Mouse (Mus musculus) neural tube, embryonic 13.5 days (tissue): ENCODE measurements around the gene Dmtf1. TPM values are rescaled to one million over a fixed set of nuclear protein-coding genes. Genes with fewer than 3 reads are reported as not detected.

Experiments used
- ATAC-seq: fragments of 200-750 bp; cut with Nextera tagmentation; 2 replicates; pipeline ENCODE4 v1.8.0; 2017; ENCODE audit warnings: low read depth, mild to moderate bottlenecking, moderate TSS enrichment, moderate library complexity
- H3K27ac ChIP-seq: fragments of 300-500 bp; sonication (generic); replicated peaks from 2 replicates; pipeline ENCODE4 v1.5.1; 2015; ENCODE audit warnings: moderate library complexity, mild to moderate bottlenecking, inconsistent platforms
- H3K27me3 ChIP-seq: fragments of 300-500 bp; sonication (generic); 2 replicates; pipeline ENCODE4 v1.6.1; 2015; ENCODE audit warnings: mild to moderate bottlenecking, inconsistent platforms
- H3K36me3 ChIP-seq: fragments of 300-500 bp; sonication (generic); 2 replicates; pipeline ENCODE4 v1.6.1; 2015; ENCODE audit warnings: mild to moderate bottlenecking, inconsistent platforms
- H3K4me1 ChIP-seq: fragments of 300-500 bp; sonication (generic); replicated peaks from 2 replicates; pipeline ENCODE4 v1.6.1; 2015; ENCODE audit warnings: inconsistent platforms
- H3K4me2 ChIP-seq: fragments of 300-500 bp; sonication (generic); 2 replicates; pipeline ENCODE4 v1.6.1; 2015; ENCODE audit warnings: inconsistent platforms, mild to moderate bottlenecking, moderate library complexity
- H3K4me3 ChIP-seq: fragments of 300-500 bp; sonication (generic); 2 replicates; pipeline ENCODE4 v1.5.1; 2015; ENCODE audit warnings: mild to moderate bottlenecking, inconsistent platforms
- H3K9ac ChIP-seq: fragments of 300-500 bp; sonication (generic); 2 replicates; pipeline ENCODE4 v1.6.1; 2015; ENCODE audit warnings: moderate library complexity, mild to moderate bottlenecking, inconsistent platforms
- H3K9me3 ChIP-seq: fragments of 300-500 bp; sonication (generic); 2 replicates; pipeline ENCODE4 v1.6.1; 2016; ENCODE audit warnings: inconsistent platforms
- WGBS: fragments of 180-500 bp; shearing (Covaris S2); methylation state at CpG from one replicate; pipeline ENCODE4 v1.1.7; 2015; 5-methylcytosine and 5-hydroxymethylcytosine counted together
- polyA plus RNA-seq: library from polyadenylated mRNA; unstranded; fragments of >200 nt; fragmentation: Nextera tagmentation; extraction: Ambion mirVana; gene quantifications from 2 replicates; pipeline ENCODE4 v1.2.1, GENCODE M21; 2015

The Dmtf1 gene
- polyA plus RNA-seq, 1 experiment from 2014 or later, result 60.7 TPM

GRCm38 (mm10) chr5:9103958-9104357 is 57.6 kb downstream of the Dmtf1 start:
- peaks cover 10% of the 10 kb centered on the region; the same call in 1 of the 2 replicates for H3K27me3 ChIP-seq
- H3K4me3 ChIP-seq, result no peak overlapping the region
- no peaks in the 10 kb centered on the region for H3K9me3 ChIP-seq
- H3K4me2 ChIP-seq, result no peak overlapping the region
- no peak overlapping the region for H3K9ac ChIP-seq
- H3K36me3 ChIP-seq, result no peaks in the 10 kb centered on the region
- no peak overlapping the region for H3K27ac ChIP-seq
- WGBS, result 89% methylated on average over 8 of the region's 8 CpGs
- no peak for ATAC-seq
- H3K4me1 ChIP-seq, result peaks cover 8% of the 10 kb centered on the region

- no peaks in the 10 kb centered on the region for H3K9me3 ChIP-seq
- no peak overlapping the region for H3K4me3 ChIP-seq
- H3K27me3 ChIP-seq, result peaks cover 10% of the 10 kb centered on the region; the same call in 1 of the 2 replicates
- no peaks in the 10 kb centered on the region for H3K36me3 ChIP-seq
- no peak overlapping the region for H3K9ac ChIP-seq
- peaks cover 8% of the 10 kb centered on the region for H3K4me1 ChIP-seq
- H3K27ac ChIP-seq, result no peak overlapping the region
- ATAC-seq, result no peak
- no peak overlapping the region for H3K4me2 ChIP-seq
- WGBS, result 89% methylated on average over 2 of the region's 2 CpGs
Observed at GRCm38 (mm10) chr5:9102696-9103095, 58.9 kb downstream of the Dmtf1 start.

GRCm38 (mm10) chr5:9100849-9101801 is 60.5 kb downstream of the Dmtf1 start:
- Histone ChIP-seq H3K4me2 (peak overlapping the region; percentile 82), H3K9ac (peak overlapping the region; percentile 79), H3K9me3 (peaks cover 3% of the 10 kb centered on the region; the same call in 1 of the 2 replicates), H3K4me1 (peaks cover 8% of the 10 kb centered on the region), H3K4me3 (peak overlapping the region; percentile 76), H3K27ac (peak overlapping the region; percentile 46; the same call in 1 of the 2 replicates), H3K36me3 (no peaks in the 10 kb centered on the region), H3K27me3 (peaks cover 10% of the 10 kb centered on the region; the same call in 1 of the 2 replicates)
- ATAC-seq, result peak; percentile 89
- WGBS, result 1% methylated on average over 76 of the region's 83 CpGs

GRCm38 (mm10) chr5:9100207-9100848 is 61.2 kb downstream of the Dmtf1 start, which contains the start of gene Tmem243:
Gene Tmem243 (plus strand): TSS chr5:9100668.
- Histone ChIP-seq H3K9me3 (peaks cover 5% of the 10 kb centered on the region; the same call in 1 of the 2 replicates), H3K27ac (peak within 1 kb of the TSS; percentile 46; the same call in 1 of the 2 replicates), H3K36me3 (no peaks in the 10 kb centered on the region), H3K4me2 (peak within 1 kb of the TSS; percentile 82), H3K4me1 (peaks cover 8% of the 10 kb centered on the region), H3K9ac (peak within 1 kb of the TSS; percentile 79), H3K4me3 (peak within 1 kb of the TSS; percentile 76), H3K27me3 (peaks cover 10% of the 10 kb centered on the region; the same call in 1 of the 2 replicates)
- under 1% methylated on average over 59 of the region's 59 CpGs for WGBS
- ATAC-seq, result peak; percentile 99

- WGBS, result 87% methylated on average over 4 of the region's 4 CpGs
Observed at GRCm38 (mm10) chr5:9093490-9093889, 68.1 kb downstream of the Dmtf1 start.

DNA sequence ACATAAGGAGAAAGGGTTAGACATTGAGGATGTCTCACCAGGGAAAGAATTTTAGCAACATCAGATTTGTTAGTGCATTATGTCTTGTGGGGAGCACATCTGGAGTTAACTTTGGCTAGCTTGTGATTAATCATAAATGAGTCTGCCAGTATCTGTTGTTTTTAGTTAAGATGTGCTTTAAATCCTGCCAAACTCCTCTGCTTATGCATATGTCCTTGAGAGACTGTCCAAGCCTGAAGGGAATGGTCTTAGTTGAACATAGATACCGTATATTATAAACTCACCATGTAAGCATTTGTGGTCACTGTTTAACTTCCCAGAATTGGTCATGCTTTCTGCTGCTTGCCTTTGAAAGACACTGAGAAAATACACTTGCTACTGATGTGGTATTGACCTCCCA is 68.9 kb downstream of the Dmtf1 start:
- no peak for ATAC-seq
- WGBS, result 89% methylated on average over 1 of the region's 1 CpGs
- Histone ChIP-seq H3K9ac (no peak overlapping the region), H3K4me3 (no peak overlapping the region), H3K4me2 (no peak overlapping the region), H3K9me3 (peaks cover 5% of the 10 kb centered on the region; the same call in 1 of the 2 replicates), H3K4me1 (no peaks in the 10 kb centered on the region), H3K27me3 (no peaks in the 10 kb centered on the region), H3K36me3 (no peaks in the 10 kb centered on the region), H3K27ac (no peak overlapping the region)

More at GRCm38 (mm10) chr5:9093490-9093889, 68.1 kb downstream of the Dmtf1 start:
- no peak overlapping the region for H3K4me2 ChIP-seq
- no peak overlapping the region for H3K27ac ChIP-seq
- no peak overlapping the region for H3K9ac ChIP-seq
- peaks cover 5% of the 10 kb centered on the region; the same call in 1 of the 2 replicates for H3K9me3 ChIP-seq
- H3K4me1 ChIP-seq, result no peaks in the 10 kb centered on the region
- H3K4me3 ChIP-seq, result no peak overlapping the region
- no peaks in the 10 kb centered on the region for H3K36me3 ChIP-seq
- ATAC-seq, result no peak
- H3K27me3 ChIP-seq, result no peaks in the 10 kb centered on the region

- H3K9ac ChIP-seq, result no peak overlapping the region
- no peak overlapping the region for H3K4me3 ChIP-seq
- H3K9me3 ChIP-seq, result no peaks in the 10 kb centered on the region
- no peaks in the 10 kb centered on the region for H3K4me1 ChIP-seq
- WGBS, result 86% methylated on average over 6 of the region's 6 CpGs
- H3K4me2 ChIP-seq, result no peak overlapping the region
- no peak for ATAC-seq
- no peaks in the 10 kb centered on the region for H3K36me3 ChIP-seq
- no peak overlapping the region for H3K27ac ChIP-seq
- H3K27me3 ChIP-seq, result no peaks in the 10 kb centered on the region
Observed at GRCm38 (mm10) chr5:9090493-9091106, 71.0 kb downstream of the Dmtf1 start.

DNA sequence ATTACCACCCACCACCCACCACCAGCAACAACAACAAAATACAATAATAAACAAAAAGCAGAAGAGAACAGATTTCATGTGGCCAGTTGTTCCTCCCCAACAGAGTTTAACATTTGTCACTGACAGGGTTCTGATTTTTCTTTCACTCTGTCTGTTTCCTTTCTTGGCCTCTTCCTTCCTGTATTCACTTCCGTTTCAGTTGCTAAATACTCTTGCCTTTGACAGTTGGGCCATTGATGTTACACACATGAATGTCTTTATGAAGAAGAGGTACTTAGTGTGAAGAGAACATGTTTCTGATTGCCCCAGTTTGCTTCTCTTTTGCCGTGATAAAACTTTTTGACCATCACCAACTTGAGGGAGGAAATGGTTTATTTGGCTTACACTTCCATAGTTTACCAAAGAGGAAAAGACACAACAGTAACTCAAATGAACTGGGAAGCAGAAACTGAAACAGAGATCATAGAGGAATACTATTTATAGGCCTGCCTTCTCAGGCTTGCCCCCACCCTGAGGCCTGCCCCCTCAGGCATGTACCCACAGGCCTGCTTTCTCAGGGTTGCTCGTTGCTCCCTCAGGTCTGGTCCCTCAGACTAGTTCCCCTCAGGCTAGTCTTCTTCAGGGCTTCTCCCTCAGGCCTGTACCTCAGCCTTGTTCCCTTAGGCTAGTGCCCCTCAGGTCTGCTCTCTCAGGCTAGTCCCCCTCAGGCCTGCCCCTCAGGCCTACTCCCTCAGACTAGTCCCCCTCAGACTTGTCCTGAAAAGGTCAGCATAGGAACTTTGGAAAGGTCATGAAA is 74.5 kb downstream of the Dmtf1 start:
- no peaks in the 10 kb centered on the region for H3K27me3 ChIP-seq
- ATAC-seq, result no peak
- no peaks in the 10 kb centered on the region for H3K9me3 ChIP-seq
- WGBS, result 83% methylated on average over 3 of the region's 3 CpGs
- H3K36me3 ChIP-seq, result no peaks in the 10 kb centered on the region
- no peak overlapping the region for H3K4me2 ChIP-seq
- H3K9ac ChIP-seq, result no peak overlapping the region
- no peak overlapping the region for H3K4me3 ChIP-seq
- H3K27ac ChIP-seq, result no peak overlapping the region
- H3K4me1 ChIP-seq, result no peaks in the 10 kb centered on the region

- no peak overlapping the region for H3K4me3 ChIP-seq
- H3K36me3 ChIP-seq, result no peaks in the 10 kb centered on the region
- no peaks in the 10 kb centered on the region for H3K4me1 ChIP-seq
- H3K9me3 ChIP-seq, result no peaks in the 10 kb centered on the region
- H3K4me2 ChIP-seq, result no peak overlapping the region
- no peak for ATAC-seq
- no peaks in the 10 kb centered on the region for H3K27me3 ChIP-seq
- no peak overlapping the region for H3K9ac ChIP-seq
- no peak overlapping the region for H3K27ac ChIP-seq
Observed at GRCm38 (mm10) chr5:9079773-9080501, 81.6 kb downstream of the Dmtf1 start.

- Histone ChIP-seq H3K9ac (no peak overlapping the region), H3K27me3 (no peaks in the 10 kb centered on the region), H3K4me1 (no peaks in the 10 kb centered on the region), H3K27ac (no peak overlapping the region), H3K36me3 (no peaks in the 10 kb centered on the region), H3K4me3 (no peak overlapping the region), H3K4me2 (no peak overlapping the region), H3K9me3 (no peaks in the 10 kb centered on the region)
- 50% methylated on average over 5 of the region's 5 CpGs for WGBS
- ATAC-seq, result no peak; the same call in 1 of the 2 replicates
Observed at GRCm38 (mm10) chr5:9073177-9073854, 88.3 kb downstream of the Dmtf1 start.
